Mouse (Mus musculus) intestine, embryonic 16.5 days (tissue): ENCODE results near the gene Prdm16. TPM values are rescaled to one million over a fixed set of nuclear protein-coding genes. Genes with fewer than 3 reads are reported as not detected.

Experiments
- ATAC-seq: fragments of 200-750 bp; cut with Nextera tagmentation; 2 replicates; pipeline ENCODE4 v1.8.0; 2017; ENCODE audit warnings: moderate TSS enrichment, moderate library complexity
- H3K27ac ChIP-seq: fragments of 300-500 bp; sonication (generic); 2 replicates; pipeline ENCODE4 v1.5.1; 2014; ENCODE audit warnings: mild to moderate bottlenecking, low read length
- H3K27me3 ChIP-seq: fragments of 300-500 bp; sonication (generic); replicated peaks from 2 replicates; pipeline ENCODE4 v1.6.1; 2014; ENCODE audit warnings: low read length, control low read depth, mixed read lengths; ENCODE audit not compliant: control insufficient read depth, insufficient read depth
- H3K36me3 ChIP-seq: fragments of 300-500 bp; sonication (generic); 2 replicates; pipeline ENCODE4 v1.6.1; 2014; ENCODE audit warnings: low read length, control low read depth; ENCODE audit not compliant: control insufficient read depth, insufficient read depth
- H3K4me1 ChIP-seq: fragments of 300-500 bp; sonication (generic); 2 replicates; pipeline ENCODE4 v1.6.1; 2014; ENCODE audit warnings: low read length, control low read depth, mixed read lengths; ENCODE audit not compliant: control insufficient read depth, insufficient read depth
- H3K4me2 ChIP-seq: fragments of 300-500 bp; sonication (generic); 2 replicates; pipeline ENCODE4 v1.6.1; 2014; ENCODE audit warnings: low read depth, low read length, control low read depth
- H3K4me3 ChIP-seq: fragments of 300-500 bp; sonication (generic); 2 replicates; pipeline ENCODE4 v1.5.1; 2014; ENCODE audit warnings: mild to moderate bottlenecking, low read length
- H3K9ac ChIP-seq: fragments of 300-500 bp; sonication (generic); 2 replicates; pipeline ENCODE4 v1.6.1; 2014; ENCODE audit warnings: low read depth, low read length
- H3K9me3 ChIP-seq: fragments of 300-500 bp; sonication (generic); 2 replicates; pipeline ENCODE4 v1.6.1; 2016; ENCODE audit warnings: low read length, control low read depth; ENCODE audit not compliant: control insufficient read depth
- WGBS: fragments of 180-500 bp; shearing (Covaris S2); extraction: QIAGEN DNeasy Blood & Tissue Kit; methylation state at CpG from one replicate; pipeline ENCODE4 v1.1.7; 2014; 5-methylcytosine and 5-hydroxymethylcytosine counted together
- polyA plus RNA-seq: library from polyadenylated mRNA; unstranded; fragments of >200 nt; fragmentation: Nextera tagmentation; extraction: Ambion mirVana; gene quantifications from 2 replicates; pipeline ENCODE4 v1.2.1, GENCODE M21; 2015

Gene Prdm16
- polyA plus RNA-seq: 15.2 and 17.6 TPM in 2 replicates

GRCm38 (mm10) chr4:154636721-154637311 is at the start of gene Prdm16:
Gene Prdm16 (minus strand): TSS chr4:154636873.
- Histone ChIP-seq H3K4me3 (peak within 1 kb of the TSS; percentile 79), H3K36me3 (no peaks in the 10 kb centered on the region), H3K9ac (peak within 1 kb of the TSS; percentile 87), H3K4me1 (peaks cover 24% of the 10 kb centered on the region), H3K4me2 (peak within 1 kb of the TSS; percentile 91), H3K27ac (peak within 1 kb of the TSS; percentile 90), H3K27me3 (peaks cover 68% of the 10 kb centered on the region), H3K9me3 (no peaks in the 10 kb centered on the region)
- WGBS: under 1% methylated on average over 47 of the region's 47 CpGs
- peak; percentile 71 for ATAC-seq

GRCm38 (mm10) chr4:154683068-154683752 is 46.5 kb upstream of the Prdm16 start:
- H3K27ac ChIP-seq: no peak overlapping the region
- H3K36me3 ChIP-seq: no peaks in the 10 kb centered on the region
- H3K4me3 ChIP-seq: no peak overlapping the region
- H3K4me1 ChIP-seq: no peaks in the 10 kb centered on the region
- no peak overlapping the region for H3K4me2 ChIP-seq
- no peaks in the 10 kb centered on the region for H3K9me3 ChIP-seq
- WGBS: 77% methylated on average over 5 of the region's 5 CpGs
- no peaks in the 10 kb centered on the region for H3K27me3 ChIP-seq
- no peak for ATAC-seq
- H3K9ac ChIP-seq: no peak overlapping the region

DNA sequence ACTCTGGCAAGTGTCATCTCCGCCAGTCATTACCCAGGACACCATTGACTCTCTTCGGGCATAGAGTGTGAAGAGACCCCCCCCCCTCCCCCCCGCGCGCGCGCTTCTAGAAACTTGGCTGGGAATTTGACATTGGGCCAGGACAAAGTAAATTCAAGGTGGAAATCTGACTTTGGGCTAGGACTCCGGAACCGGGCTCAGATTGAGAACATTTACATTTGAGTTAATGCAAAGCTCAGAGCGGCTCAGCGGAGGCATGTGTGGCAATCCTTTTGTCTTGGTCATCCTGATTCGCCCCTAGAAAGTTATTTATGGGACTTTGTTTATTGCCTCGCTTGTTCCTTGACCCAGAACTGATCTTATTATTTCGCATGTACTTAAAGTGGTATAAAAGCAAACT is 45.6 kb upstream of the Prdm16 start:
- no peak overlapping the region for H3K27ac ChIP-seq
- no peaks in the 10 kb centered on the region for H3K4me1 ChIP-seq
- H3K27me3 ChIP-seq: no peaks in the 10 kb centered on the region
- no peak overlapping the region for H3K9ac ChIP-seq
- no peaks in the 10 kb centered on the region for H3K9me3 ChIP-seq
- H3K4me2 ChIP-seq: no peak overlapping the region
- no peak overlapping the region for H3K4me3 ChIP-seq
- no peak for ATAC-seq
- H3K36me3 ChIP-seq: no peaks in the 10 kb centered on the region
- WGBS: 54% methylated on average over 14 of the region's 14 CpGs

- no peak overlapping the region for H3K4me3 ChIP-seq
- H3K9me3 ChIP-seq: no peaks in the 10 kb centered on the region
- no peak overlapping the region for H3K27ac ChIP-seq
- H3K4me1 ChIP-seq: no peaks in the 10 kb centered on the region
- no peak for ATAC-seq
- no peak overlapping the region for H3K4me2 ChIP-seq
- H3K36me3 ChIP-seq: no peaks in the 10 kb centered on the region
- no peaks in the 10 kb centered on the region for H3K27me3 ChIP-seq
- WGBS: 64% methylated on average over 10 of the region's 10 CpGs
- H3K9ac ChIP-seq: no peak overlapping the region
These were observed 38.8 kb upstream of the Prdm16 start for GRCm38 (mm10) chr4:154675441-154676000.

DNA sequence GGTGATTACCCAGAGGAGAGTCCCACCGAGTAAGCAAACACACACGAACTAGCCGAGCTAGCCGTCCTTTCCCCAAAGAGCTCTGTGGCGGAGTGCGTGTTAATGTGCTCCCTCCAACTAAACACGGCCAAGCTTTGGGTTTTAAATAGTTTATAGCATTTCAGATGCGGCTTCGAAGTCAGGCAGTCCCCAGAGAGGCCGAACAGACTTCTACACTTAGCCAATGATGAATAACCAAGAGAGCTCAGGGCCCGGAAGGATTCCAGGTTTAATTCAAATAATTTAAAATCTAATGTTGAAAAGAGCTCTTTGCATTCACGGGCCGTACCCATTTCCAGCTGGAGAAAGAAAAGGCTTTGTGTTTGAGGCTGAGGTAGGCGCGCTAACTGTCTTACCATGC is 38.3 kb upstream of the Prdm16 start:
- ATAC-seq: no peak
- no peaks in the 10 kb centered on the region for H3K36me3 ChIP-seq
- H3K4me3 ChIP-seq: no peak overlapping the region
- H3K4me2 ChIP-seq: no peak overlapping the region
- WGBS: 36% methylated on average over 15 of the region's 15 CpGs
- no peak overlapping the region for H3K9ac ChIP-seq
- H3K27me3 ChIP-seq: no peaks in the 10 kb centered on the region
- H3K27ac ChIP-seq: no peak overlapping the region
- H3K9me3 ChIP-seq: no peaks in the 10 kb centered on the region
- no peaks in the 10 kb centered on the region for H3K4me1 ChIP-seq

GRCm38 (mm10) chr4:154674541-154674940 is 37.9 kb upstream of the Prdm16 start:
- ATAC-seq: 0 out of 2 replicates have a peak, but pooled peaks have one; percentile 50
- WGBS: 4% methylated on average over 12 of the region's 12 CpGs
- Histone ChIP-seq H3K4me1 (no peaks in the 10 kb centered on the region), H3K9ac (no peak overlapping the region), H3K27me3 (no peaks in the 10 kb centered on the region), H3K4me2 (no peak overlapping the region), H3K36me3 (no peaks in the 10 kb centered on the region), H3K9me3 (no peaks in the 10 kb centered on the region), H3K27ac (no peak overlapping the region), H3K4me3 (no peak overlapping the region)

DNA sequence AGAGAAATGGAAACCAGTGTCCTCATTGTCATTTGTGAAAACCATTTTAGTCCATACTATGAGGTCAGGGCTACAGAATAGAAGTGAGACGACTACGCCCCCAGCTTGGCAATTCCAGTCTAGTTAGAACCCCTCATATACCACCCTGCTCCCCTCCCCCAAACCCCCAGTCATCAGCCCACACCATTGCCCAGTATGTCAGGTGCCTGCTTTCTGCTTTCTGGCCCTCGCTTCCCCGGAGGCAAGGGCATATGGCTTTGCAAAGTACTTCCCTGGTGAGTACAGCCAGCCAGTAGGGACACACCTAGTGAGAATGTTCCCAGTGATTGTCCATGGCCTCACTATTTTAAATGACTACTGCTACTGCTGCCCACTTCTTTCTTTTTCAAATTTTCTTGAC is 37.3 kb upstream of the Prdm16 start:
- no peaks in the 10 kb centered on the region for H3K27me3 ChIP-seq
- no peak overlapping the region for H3K4me2 ChIP-seq
- no peak for ATAC-seq
- no peaks in the 10 kb centered on the region for H3K9me3 ChIP-seq
- H3K4me1 ChIP-seq: no peaks in the 10 kb centered on the region
- no peak overlapping the region for H3K27ac ChIP-seq
- no peak overlapping the region for H3K9ac ChIP-seq
- H3K36me3 ChIP-seq: no peaks in the 10 kb centered on the region
- WGBS: 84% methylated on average over 4 of the region's 4 CpGs
- no peak overlapping the region for H3K4me3 ChIP-seq

- Histone ChIP-seq H3K4me2 (no peak overlapping the region), H3K9me3 (no peaks in the 10 kb centered on the region), H3K4me3 (no peak overlapping the region), H3K27me3 (no peaks in the 10 kb centered on the region), H3K9ac (no peak overlapping the region), H3K4me1 (no peaks in the 10 kb centered on the region), H3K36me3 (no peaks in the 10 kb centered on the region), H3K27ac (no peak overlapping the region)
- WGBS: 68% methylated on average over 1 of the region's 1 CpGs
- no peak for ATAC-seq
These were observed 35.4 kb upstream of the Prdm16 start for GRCm38 (mm10) chr4:154672027-154672426.

GRCm38 (mm10) chr4:154671232-154671912 is 34.7 kb upstream of the Prdm16 start:
- H3K4me3 ChIP-seq: no peak overlapping the region
- H3K4me1 ChIP-seq: no peaks in the 10 kb centered on the region
- H3K27ac ChIP-seq: no peak overlapping the region
- H3K36me3 ChIP-seq: no peaks in the 10 kb centered on the region
- H3K27me3 ChIP-seq: no peaks in the 10 kb centered on the region
- no peaks in the 10 kb centered on the region for H3K9me3 ChIP-seq
- ATAC-seq: no peak
- H3K9ac ChIP-seq: no peak overlapping the region
- 58% methylated on average over 8 of the region's 8 CpGs for WGBS
- H3K4me2 ChIP-seq: no peak overlapping the region
